Mouse (Mus musculus): ENCODE measurements around the gene Trcg1.

GRCm38 (mm10) chr9:57282686-57283085 lies 46.3 kb downstream of the Trcg1 start:
- TF ChIP-seq GATA1 (IDR thresholded peaks at IDR 0.05; ENCODE audit: low read length) (no peak), TAL1 (IDR thresholded peaks at IDR 0.05; ENCODE audit: low read length) (no peak)
